Mouse (Mus musculus) left cerebral cortex, adult 18-20 months (tissue): ENCODE measurements around the gene Gm16503. TPM values are rescaled to one million over a fixed set of nuclear protein-coding genes. Genes with fewer than 3 reads are reported as not detected.

ENCODE experiments used
- total RNA-seq, 2 experiments: library from RNA; stranded (reverse); gene quantifications; 2 replicates each; pipeline ENCODE4 v1.2.3; 2021

Gm16503 gene
- total RNA-seq, 2 experiments from 2014 or later: 0.14 to 0.33 TPM

Other genes with a start within 250 kb of the Gm16503 start
- gene Zfp988, start 234.5 kb upstream of the Gm16503 start, total RNA-seq: under 1 TPM; 0.21 to 0.33 TPM
- not detected for gene Zfp978, start 178.9 kb upstream of the Gm16503 start, total RNA-seq
- gene Zfp982, start 47.8 kb upstream of the Gm16503 start, total RNA-seq: 1 to 10 TPM; 2.3 to 3.8 TPM
- gene Zfp985, start 13.1 kb downstream of the Gm16503 start, total RNA-seq: not detected
- under 1 TPM; 0.14 to 0.59 TPM for gene Zfp979, start 102.3 kb downstream of the Gm16503 start, total RNA-seq
- gene Zfp534, start 162.3 kb downstream of the Gm16503 start, total RNA-seq: not detected